In the genomic region with DNA sequence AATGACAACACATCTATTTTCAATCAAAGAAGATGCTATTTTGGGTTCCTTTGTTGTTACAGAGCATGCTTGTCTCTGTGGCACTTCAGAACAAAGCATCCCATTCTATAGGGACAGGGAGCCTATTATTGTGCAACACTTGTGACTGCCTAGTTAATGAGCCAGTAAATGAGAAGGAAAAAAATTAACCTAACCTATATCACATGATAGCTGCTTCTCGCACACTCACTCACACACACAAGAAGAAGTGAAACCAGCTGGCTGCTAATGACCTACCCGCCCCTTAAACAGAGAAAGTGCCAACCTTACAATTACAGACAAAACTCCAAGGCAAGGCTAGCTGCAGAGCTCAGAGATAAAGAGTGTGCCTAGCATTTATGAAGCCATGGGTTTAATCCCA, we compare ENCODE assay signal across 13 mouse cellular contexts. TPM values are rescaled to one million over a fixed set of nuclear protein-coding genes. Genes with fewer than 3 reads are reported as not detected.
A peak's percentile ranks its signal among the peaks of the same experiment; 100 is the strongest.
DNase-seq lines count a peak whose midpoint lies in the region; ATAC-seq and TF ChIP-seq lines count a peak whose summit lies in the region.
"Had no signal": no experiment of that assay in that cellular context is flagged by ENCODE, and none has a peak within 500 bp of the region (broad histone marks: within the 10 kb centered on the region; RNA-seq: fewer than 3 reads in every experiment).

No protein-coding gene starts in this region.

- intact Hi-C loops in heart, postnatal 14 days (cut with DNase I), result no loop called here

- no peaks in the 10 kb centered on the region for H3K9me3 ChIP-seq in forebrain, embryonic 15.5 days
- H3K9me3 ChIP-seq: limb, embryonic 12.5 days had no signal

- H3K9ac ChIP-seq in forebrain, embryonic 15.5 days (replicated peaks), result no peak overlapping the region; the same call in 1 of the 2 replicates
- H3K9ac ChIP-seq: limb, embryonic 12.5 days had no signal

- ATAC-seq in forebrain, embryonic 15.5 days (replicated peaks), result no peak
- ATAC-seq: activated CD4-positive, CD25-positive, alpha-beta regulatory T cell, adult 4 months had no signal

- H3K4me1 ChIP-seq in forebrain, embryonic 15.5 days, result peaks cover 43% of the 10 kb centered on the region
- H3K4me1 ChIP-seq in olfactory bulb, adult 2 months (ENCODE audit: control insufficient read depth, insufficient read depth, low read length), result peaks cover 19% of the 10 kb centered on the region
- peaks cover 8% of the 10 kb centered on the region; the same call in 1 of the 2 replicates for H3K4me1 ChIP-seq in kidney, adult 2 months (ENCODE audit: control insufficient read depth, insufficient read depth, low read length)

- H3K36me3 ChIP-seq in forebrain, embryonic 15.5 days, result peaks cover 6% of the 10 kb centered on the region; the same call in 1 of the 2 replicates
- no peaks in the 10 kb centered on the region for H3K36me3 ChIP-seq in kidney, adult 2 months (ENCODE audit: control insufficient read depth, insufficient read depth, low read length)

- no peak for TF ChIP-seq CTCF in olfactory bulb, adult 2 months (IDR thresholded peaks at IDR 0.05; ENCODE audit: insufficient read depth, low read depth, low read length)
- TF ChIP-seq CTCF in kidney, adult 2 months (conservative IDR thresholded peaks at IDR 0.05; ENCODE audit: insufficient read depth, insufficient read length, low read depth, low read length), result no peak

- no peaks in the 10 kb centered on the region for H3K27me3 ChIP-seq in forebrain, embryonic 15.5 days
- H3K27me3 ChIP-seq in kidney, adult 2 months (replicated peaks; ENCODE audit: control insufficient read depth, insufficient read depth, low read length), result no peaks in the 10 kb centered on the region
- H3K27me3 ChIP-seq: limb, embryonic 12.5 days had no signal

- no peak overlapping the region for H3K4me2 ChIP-seq in forebrain, embryonic 15.5 days (replicated peaks)
- H3K4me2 ChIP-seq: limb, embryonic 12.5 days had no signal

- 15% methylated on average over 2 of the region's 2 CpGs for WGBS in forebrain, embryonic 15.5 days
- WGBS in olfactory bulb, adult 2 months, result 6% methylated on average over 2 of the region's 2 CpGs
- WGBS in kidney, adult 2 months, result 37% methylated on average over 2 of the region's 2 CpGs

- peak overlapping the region; percentile 51 for H3K27ac ChIP-seq in forebrain, embryonic 15.5 days (replicated peaks)
- H3K27ac ChIP-seq in olfactory bulb, adult 2 months (ENCODE audit: insufficient read depth, low read depth, low read length), result peak overlapping the region; percentile 59; the same call in 1 of the 2 replicates
- no peak overlapping the region for H3K27ac ChIP-seq in kidney, adult 2 months (ENCODE audit: insufficient read depth, low read depth, low read length)
- H3K27ac ChIP-seq: limb, embryonic 12.5 days had no signal

- H3K4me3 ChIP-seq in forebrain, embryonic 15.5 days, result no peak overlapping the region
- H3K4me3 ChIP-seq in olfactory bulb, adult 2 months (ENCODE audit: insufficient read depth, low read depth, low read length), result no peak overlapping the region
- H3K4me3 ChIP-seq in kidney, adult 2 months (ENCODE audit: insufficient read depth, low read depth, low read length), result no peak overlapping the region
- H3K4me3 ChIP-seq: limb, embryonic 12.5 days had no signal

- TF ChIP-seq POLR2A in olfactory bulb, adult 2 months (IDR thresholded peaks at IDR 0.05; ENCODE audit: insufficient read depth, low read depth, low read length), result no peak
- no peak for TF ChIP-seq POLR2A in kidney, adult 2 months (IDR thresholded peaks at IDR 0.05; ENCODE audit: low read depth, low read length)

- peak; percentile 90 for DNase-seq in heart, adult 11 months
- no peak for DNase-seq in heart, postnatal 14 days
- DNase-seq in lung, postnatal 36 days, result peak; percentile 34
- DNase-seq in lung, postnatal 25 days (ENCODE audit: low spot score), result no peak
- DNase-seq in kidney, postnatal 14 days, result no peak
- no peak for DNase-seq in kidney, adult 2 months
- DNase-seq: cerebellum, adult 9-10 months; right cerebral cortex, postnatal 14 days; thymus, postnatal 36 days had no signal

RNA-seq across cellular contexts. Expression of a gene that starts 4.1 kb away (rescaled TPM):
- total RNA-seq in heart, postnatal 14 days (2021), result 10 to 100 TPM; 37.7 to 40.0 TPM
- 25.1 and 27.7 TPM in 2 replicates for polyA plus RNA-seq in forebrain, embryonic 15.5 days (2015; fragmentation: Nextera tagmentation; extraction: Ambion mirVana)
- not detected in 2 replicates for polyA plus RNA-seq in olfactory bulb, adult 2 months (2012; ENCODE audit: insufficient read depth, insufficient read length, low replicate concordance, missing spikeins)
- polyA plus RNA-seq in kidney, adult 2 months (2012; rRNA removed), result 60.0 and 65.2 TPM in 2 replicates

RNA-seq across cellular contexts. Expression of a gene that starts 4.2 kb away (rescaled TPM):
- 10 to 100 TPM; 20.9 to 25.8 TPM for total RNA-seq in heart, postnatal 14 days (2021)
- polyA plus RNA-seq in forebrain, embryonic 15.5 days (2015; fragmentation: Nextera tagmentation; extraction: Ambion mirVana), result 96.1 and 97.7 TPM in 2 replicates
- not detected in 2 replicates for polyA plus RNA-seq in olfactory bulb, adult 2 months (2012; ENCODE audit: insufficient read depth, insufficient read length, low replicate concordance, missing spikeins)
- 14.1 and 19.2 TPM in 2 replicates for polyA plus RNA-seq in kidney, adult 2 months (2012; rRNA removed)

RNA-seq across cellular contexts. Expression of a gene that starts 20.3 kb away (rescaled TPM):
- 1 to 10 TPM; 2.0 to 2.2 TPM for total RNA-seq in heart, postnatal 14 days (2021)
- polyA plus RNA-seq in forebrain, embryonic 15.5 days (2015; fragmentation: Nextera tagmentation; extraction: Ambion mirVana), result 40.5 and 45.0 TPM in 2 replicates
- polyA plus RNA-seq in olfactory bulb, adult 2 months (2012; ENCODE audit: insufficient read depth, insufficient read length, low replicate concordance, missing spikeins), result not detected in 2 replicates
- polyA plus RNA-seq in kidney, adult 2 months (2012; rRNA removed), result 1.2 and 1.9 TPM in 2 replicates

RNA-seq across cellular contexts. Expression of a gene that starts 28.5 kb away (rescaled TPM):
- total RNA-seq in heart, postnatal 14 days (2021), result 10 to 100 TPM; 17.4 to 17.6 TPM
- polyA plus RNA-seq in forebrain, embryonic 15.5 days (2015; fragmentation: Nextera tagmentation; extraction: Ambion mirVana), result 92.9 and 96.5 TPM in 2 replicates
- not detected in 2 replicates for polyA plus RNA-seq in olfactory bulb, adult 2 months (2012; ENCODE audit: insufficient read depth, insufficient read length, low replicate concordance, missing spikeins)
- 56.9 and 67.9 TPM in 2 replicates for polyA plus RNA-seq in kidney, adult 2 months (2012; rRNA removed)

RNA-seq across cellular contexts. Expression of a gene that starts 33.2 kb away (rescaled TPM):
- total RNA-seq in heart, postnatal 14 days (2021), result 10 to 100 TPM; 16.8 to 21.4 TPM
- polyA plus RNA-seq in forebrain, embryonic 15.5 days (2015; fragmentation: Nextera tagmentation; extraction: Ambion mirVana), result 47.8 and 52.7 TPM in 2 replicates
- not detected in 2 replicates for polyA plus RNA-seq in olfactory bulb, adult 2 months (2012; ENCODE audit: insufficient read depth, insufficient read length, low replicate concordance, missing spikeins)
- 154 and 200 TPM in 2 replicates for polyA plus RNA-seq in kidney, adult 2 months (2012; rRNA removed)

Comparison
In these comparisons a context has a peak if more than half of its experiments do, and no peak if none do; other contexts are left out.
1. DNase-seq: peak in heart, adult 11 months (single experiment) and lung, postnatal 36 days (single experiment); none in heart, postnatal 14 days (0 of 2), lung, postnatal 25 days (single experiment), kidney, postnatal 14 days (single experiment) and kidney, adult 2 months (single experiment).
2. RNA of a gene that starts 4.2 kb away (polyA plus RNA-seq): 96.1 to 97.7 TPM in forebrain, embryonic 15.5 days and 14.1 to 19.2 TPM in kidney, adult 2 months; not detected in olfactory bulb, adult 2 months; every median in the first group is over 10 times any median in the second.
3. RNA of a gene that starts 20.3 kb away (polyA plus RNA-seq): 40.5 to 45.0 TPM in forebrain, embryonic 15.5 days; 1.2 to 1.9 TPM in kidney, adult 2 months and not detected in olfactory bulb, adult 2 months; every median in the first group is over 10 times any median in the second.